Mouse (Mus musculus) cerebellum, adult 9-10 months (tissue): ENCODE results near the gene Zxdb.
"Not testable (repeated sequence)": the region's sequence is repeated elsewhere in the genome, so short reads cannot be mapped to it uniquely, and the experiment has no call there.

Source experiments
- DNase-seq: peaks from one replicate; pipeline ENCODE4 v3.0.0; 2022

The Zxdb gene

GRCm38 (mm10) chrX:94724192-94724971 lies at the start of gene Zxdb:
Gene Zxdb, plus strand, starts transcription at chrX:94724569.
- DNase-seq: not testable (repeated sequence)

GRCm38 (mm10) chrX:94674977-94675376 lies 49.4 kb upstream of the Zxdb start:
- peak; percentile 10 for DNase-seq

DNA sequence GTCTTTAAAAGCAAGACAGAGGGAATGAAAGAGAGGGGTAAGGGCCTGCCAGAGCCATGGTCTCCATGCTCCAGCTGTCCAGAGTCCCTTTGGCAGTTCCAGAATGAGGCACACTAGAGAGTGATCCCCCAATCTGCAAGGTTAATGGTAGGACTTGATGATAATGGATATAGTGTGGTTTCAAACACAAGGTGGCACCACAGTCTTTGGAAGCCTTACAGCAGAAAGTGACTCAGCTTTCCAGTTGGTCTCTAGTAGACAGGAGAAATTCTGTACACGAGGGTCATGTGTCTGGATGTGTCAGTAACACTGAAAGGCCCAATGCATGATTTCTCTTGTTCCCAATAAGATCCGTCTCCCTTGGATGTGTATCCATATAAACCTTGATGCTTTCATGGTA lies 42.8 kb upstream of the Zxdb start:
- not testable (repeated sequence) for DNase-seq

GRCm38 (mm10) chrX:94689593-94689992 lies 34.8 kb upstream of the Zxdb start:
- DNase-seq: peak; percentile 60

GRCm38 (mm10) chrX:94706676-94707075 lies 17.7 kb upstream of the Zxdb start:
- not testable (repeated sequence) for DNase-seq

DNA sequence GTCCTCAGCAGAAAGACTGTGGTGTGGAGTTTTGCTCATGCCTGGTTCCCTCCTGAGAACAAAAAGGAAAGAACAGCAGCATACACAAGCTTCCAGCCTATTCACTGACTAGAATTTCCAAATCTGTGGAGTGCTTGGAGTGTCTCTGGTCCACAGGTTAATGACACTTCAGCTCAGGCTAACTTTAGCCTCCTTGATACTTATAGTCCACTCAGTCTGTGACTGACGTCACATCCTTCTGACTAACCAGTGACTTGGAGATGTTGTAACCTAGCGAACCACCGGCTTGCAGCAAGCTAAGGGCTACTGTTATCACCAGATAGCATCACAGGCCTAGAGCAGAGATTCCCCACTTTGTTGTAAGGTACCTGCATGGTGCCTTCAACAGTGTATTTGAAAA lies 14.6 kb upstream of the Zxdb start:
- not testable (repeated sequence) for DNase-seq

GRCm38 (mm10) chrX:94724972-94725569 lies 702 bp downstream of the Zxdb start:
- DNase-seq: not testable (repeated sequence)

DNA sequence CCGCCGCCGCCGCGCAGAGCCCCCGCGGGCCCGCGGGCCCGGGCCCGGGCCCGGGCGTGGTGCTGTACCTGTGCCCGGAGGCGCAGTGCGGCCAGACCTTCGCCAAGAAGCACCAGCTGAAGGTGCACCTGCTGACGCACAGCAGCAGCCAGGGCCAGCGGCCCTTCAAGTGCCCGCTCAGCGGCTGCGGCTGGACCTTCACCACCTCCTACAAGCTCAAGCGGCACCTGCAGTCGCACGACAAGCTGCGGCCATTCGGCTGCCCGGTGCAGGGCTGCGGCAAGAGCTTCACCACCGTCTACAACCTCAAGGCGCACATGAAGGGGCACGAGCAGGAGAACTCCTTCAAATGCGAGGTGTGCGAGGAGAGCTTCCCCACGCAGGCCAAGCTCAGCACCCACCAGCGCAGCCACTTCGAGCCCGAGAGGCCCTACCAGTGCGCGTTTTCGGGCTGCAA lies 1.3 kb downstream of the Zxdb start:
- DNase-seq: not testable (repeated sequence)

GRCm38 (mm10) chrX:94731596-94731995 lies 7.2 kb downstream of the Zxdb start:
- DNase-seq: no peak

DNA sequence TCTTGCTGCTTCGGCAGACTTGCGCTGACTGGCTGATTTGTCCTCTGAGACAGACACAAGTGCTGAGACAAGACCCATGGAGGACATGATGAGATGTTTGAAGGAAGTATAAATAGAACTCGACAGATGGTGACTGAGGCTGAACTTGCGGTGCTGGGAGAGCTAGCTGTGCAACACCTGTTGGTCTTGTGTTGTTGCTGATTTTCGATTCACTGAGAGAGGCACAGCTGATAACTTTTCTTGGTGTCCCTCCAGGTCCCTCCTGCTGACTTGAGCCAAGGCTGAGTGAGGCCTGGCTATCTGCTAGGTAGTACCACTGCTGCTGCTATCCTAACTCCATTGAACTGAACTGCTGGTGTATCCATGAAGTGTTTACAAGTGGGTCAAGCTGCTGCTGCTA lies 29.4 kb downstream of the Zxdb start:
- DNase-seq: no peak

DNA sequence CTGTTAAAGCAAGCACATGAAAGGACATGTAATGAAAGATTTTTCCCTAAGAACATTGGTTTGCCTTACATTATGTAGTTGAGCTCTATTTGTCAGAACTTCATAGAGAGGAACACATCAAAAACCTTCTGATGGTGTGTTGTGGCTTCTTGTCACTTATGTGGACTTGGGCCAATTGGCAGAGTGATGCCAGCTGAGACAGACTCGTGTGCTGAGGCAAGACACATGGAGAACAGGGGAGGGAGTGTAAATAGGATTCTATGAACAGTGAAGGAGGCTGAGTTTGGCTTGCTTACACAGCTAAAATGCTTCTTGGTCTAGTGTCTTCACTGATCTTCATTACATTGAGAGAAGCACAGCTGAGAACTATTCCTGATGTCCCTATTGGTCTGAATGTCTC lies 35.6 kb downstream of the Zxdb start:
- no peak for DNase-seq

GRCm38 (mm10) chrX:94773876-94774275 lies 49.5 kb downstream of the Zxdb start:
- no peak for DNase-seq
